Mouse (Mus musculus) hindbrain, postnatal 0 days (tissue): ENCODE measurements at regions not wholly inside any gene's neighbourhood (a gene's known extent, or its start where the extent isn't known, plus 50 kb on each side); places are given as distances from the start of the nearest gene placed in this dataset.

ENCODE experiments used
- ATAC-seq: fragments of 200-750 bp; cut with Nextera tagmentation; 2 replicates; pipeline ENCODE4 v1.8.0; 2017; ENCODE audit warnings: mild to moderate bottlenecking, moderate TSS enrichment, moderate library complexity
- DNase-seq: peaks from one replicate; pipeline ENCODE4 v3.0.0-alpha.2; 2015; ENCODE audit warnings: low spot score
- H3K27ac ChIP-seq: fragments of 300-500 bp; sonication (generic); 2 replicates; pipeline ENCODE4 v1.5.1; 2014; ENCODE audit warnings: mild to moderate bottlenecking
- H3K27me3 ChIP-seq: fragments of 300-500 bp; sonication (generic); 2 replicates; pipeline ENCODE4 v1.6.1; 2014; ENCODE audit warnings: low read length, mixed read lengths; ENCODE audit not compliant: insufficient read depth
- H3K36me3 ChIP-seq: fragments of 300-500 bp; sonication (generic); 2 replicates; pipeline ENCODE4 v1.6.1; 2014; ENCODE audit warnings: low read length, mixed read lengths; ENCODE audit not compliant: insufficient read depth
- H3K4me1 ChIP-seq: fragments of 300-500 bp; sonication (generic); 2 replicates; pipeline ENCODE4 v1.6.1; 2014; ENCODE audit warnings: antibody characterized with exemption, low read length, mixed read lengths; ENCODE audit not compliant: insufficient read depth
- H3K4me2 ChIP-seq: fragments of 300-500 bp; sonication (generic); 2 replicates; pipeline ENCODE4 v1.6.1; 2014; ENCODE audit warnings: low read depth, mild to moderate bottlenecking, low read length, moderate library complexity, mixed read lengths
- H3K4me3 ChIP-seq: fragments of 300-500 bp; sonication (generic); 2 replicates; pipeline ENCODE4 v1.5.1; 2014; ENCODE audit warnings: low read length
- H3K9ac ChIP-seq: fragments of 300-500 bp; sonication (generic); replicated peaks from 2 replicates; pipeline ENCODE4 v1.6.1; 2014; ENCODE audit warnings: mild to moderate bottlenecking, low read length, moderate library complexity, mixed read lengths
- H3K9me3 ChIP-seq: fragments of 300-500 bp; sonication (generic); 2 replicates; pipeline ENCODE4 v1.6.1; 2016; ENCODE audit warnings: low read length, mixed read lengths
- CTCF ChIP-seq: IDR thresholded peaks from 2 replicates; pipeline ENCODE4 v1.5.1; 2016; ENCODE audit warnings: antibody characterized with exemption, control low read depth, low read depth
- WGBS: fragments of 180-500 bp; shearing (Covaris S2); extraction: QIAGEN DNeasy Blood & Tissue Kit; methylation state at CpG from one replicate; pipeline ENCODE4 v1.1.7; 2014; 5-methylcytosine and 5-hydroxymethylcytosine counted together

DNA sequence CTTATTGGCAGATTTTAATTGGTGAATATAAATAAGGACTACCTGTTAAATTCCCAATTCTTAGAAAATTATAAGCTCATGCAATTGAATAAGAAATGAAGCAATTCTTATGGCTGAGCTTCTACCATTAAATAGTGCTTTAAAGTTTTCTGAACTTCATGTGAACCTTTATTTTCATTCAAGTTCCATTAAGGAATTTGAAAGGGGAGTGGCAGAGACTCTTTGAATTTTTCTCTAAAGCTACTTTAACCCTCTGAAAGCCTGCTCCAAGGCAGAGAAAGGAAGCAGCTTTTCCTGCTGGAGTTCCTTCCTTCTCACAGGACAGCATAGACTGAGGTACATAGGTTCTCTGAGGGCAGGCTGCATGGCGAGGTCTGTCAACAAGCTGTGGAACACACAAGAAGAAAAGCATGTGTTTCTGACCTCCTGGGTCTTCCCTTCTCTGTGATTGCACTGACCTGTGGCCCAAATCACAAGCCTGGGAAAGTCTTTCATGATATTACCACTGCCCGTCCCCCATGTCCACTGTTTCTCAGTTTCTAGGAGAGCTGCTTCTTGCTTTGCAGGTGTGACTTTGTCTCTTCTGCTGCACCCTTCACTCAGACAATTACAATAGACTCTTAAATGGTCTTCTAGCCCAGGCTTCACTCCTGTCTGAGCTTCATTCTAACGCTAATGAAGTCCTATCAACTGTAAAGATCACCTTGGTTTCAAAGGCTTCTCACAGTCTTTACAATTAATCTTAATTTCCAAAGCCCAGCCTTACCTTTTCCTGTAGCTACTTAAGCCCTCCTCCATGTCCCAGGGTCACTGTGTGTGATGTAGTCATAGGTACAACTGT is 211.4 kb downstream of the Klf5 start:
- TF ChIP-seq CTCF = no peak

GRCm38 (mm10) chr14:99515474-99515873 is 217.0 kb downstream of the Klf5 start:
- no peak overlapping the region for H3K9ac ChIP-seq
- no peak for ATAC-seq
- H3K36me3 ChIP-seq = no peaks in the 10 kb centered on the region
- no peaks in the 10 kb centered on the region for H3K4me1 ChIP-seq
- H3K9me3 ChIP-seq = no peaks in the 10 kb centered on the region
- TF ChIP-seq CTCF = no peak
- 96% methylated on average over 1 of the region's 1 CpGs for WGBS
- H3K27me3 ChIP-seq = no peaks in the 10 kb centered on the region
- H3K4me3 ChIP-seq = no peak overlapping the region
- no peak for DNase-seq
- H3K27ac ChIP-seq = no peak overlapping the region
- no peak overlapping the region for H3K4me2 ChIP-seq

More for the DNA sequence above, 211.4 kb downstream of the Klf5 start:
- no peak for ATAC-seq
- no peak overlapping the region for H3K4me2 ChIP-seq
- no peak overlapping the region for H3K9ac ChIP-seq
- no peak overlapping the region for H3K4me3 ChIP-seq
- H3K4me1 ChIP-seq = no peaks in the 10 kb centered on the region
- DNase-seq = no peak
- no peaks in the 10 kb centered on the region for H3K36me3 ChIP-seq
- no peaks in the 10 kb centered on the region for H3K27me3 ChIP-seq
- 54% methylated on average over 3 of the region's 3 CpGs for WGBS
- no peak overlapping the region for H3K27ac ChIP-seq
- no peaks in the 10 kb centered on the region for H3K9me3 ChIP-seq

- no peak overlapping the region for H3K9ac ChIP-seq
- no peak for DNase-seq
- H3K27ac ChIP-seq = no peak overlapping the region
- no peak for ATAC-seq
- no peak overlapping the region for H3K4me2 ChIP-seq
- H3K9me3 ChIP-seq = no peaks in the 10 kb centered on the region
- no peaks in the 10 kb centered on the region for H3K4me1 ChIP-seq
- no peak overlapping the region for H3K4me3 ChIP-seq
- 91% methylated on average over 6 of the region's 6 CpGs for WGBS
- H3K27me3 ChIP-seq = no peaks in the 10 kb centered on the region
- no peaks in the 10 kb centered on the region for H3K36me3 ChIP-seq
- no peak for TF ChIP-seq CTCF
Measured at GRCm38 (mm10) chr14:99516703-99517102, 218.2 kb downstream of the Klf5 start.

- peak; percentile 55; the same call in 1 of the 2 replicates for ATAC-seq
- H3K27me3 ChIP-seq = no peaks in the 10 kb centered on the region
- H3K4me1 ChIP-seq = no peaks in the 10 kb centered on the region
- WGBS = 38% methylated on average over 6 of the region's 6 CpGs
- H3K27ac ChIP-seq = no peak overlapping the region
- no peak overlapping the region for H3K4me3 ChIP-seq
- TF ChIP-seq CTCF = no peak
- H3K9ac ChIP-seq = no peak overlapping the region
- H3K9me3 ChIP-seq = no peaks in the 10 kb centered on the region
- H3K36me3 ChIP-seq = no peaks in the 10 kb centered on the region
- peak; percentile 30 for DNase-seq
- no peak overlapping the region for H3K4me2 ChIP-seq
Measured at GRCm38 (mm10) chr14:99520343-99520742, 221.9 kb downstream of the Klf5 start.

GRCm38 (mm10) chr14:99521954-99522523 is 223.5 kb downstream of the Klf5 start:
- Histone ChIP-seq H3K4me2 (peak overlapping the region; percentile 43), H3K27me3 (no peaks in the 10 kb centered on the region), H3K9me3 (no peaks in the 10 kb centered on the region), H3K27ac (no peak overlapping the region), H3K36me3 (no peaks in the 10 kb centered on the region), H3K4me1 (no peaks in the 10 kb centered on the region), H3K9ac (no peak overlapping the region), H3K4me3 (peak overlapping the region; percentile 21)
- WGBS = 64% methylated on average over 13 of the region's 13 CpGs
- ATAC-seq = 0 out of 2 replicates have a peak, but pooled peaks have one; percentile 24
- peak; percentile 28 for DNase-seq
- no peak for TF ChIP-seq CTCF

GRCm38 (mm10) chr14:99535781-99536180 is 237.3 kb downstream of the Klf5 start:
- Histone ChIP-seq H3K9me3 (no peaks in the 10 kb centered on the region), H3K36me3 (no peaks in the 10 kb centered on the region), H3K27me3 (no peaks in the 10 kb centered on the region), H3K4me3 (no peak overlapping the region), H3K4me2 (no peak overlapping the region), H3K4me1 (no peaks in the 10 kb centered on the region), H3K27ac (no peak overlapping the region), H3K9ac (no peak overlapping the region)
- no peak for TF ChIP-seq CTCF
- ATAC-seq (no peak), DNase-seq (no peak)
- WGBS = 87% methylated on average over 6 of the region's 6 CpGs

DNA sequence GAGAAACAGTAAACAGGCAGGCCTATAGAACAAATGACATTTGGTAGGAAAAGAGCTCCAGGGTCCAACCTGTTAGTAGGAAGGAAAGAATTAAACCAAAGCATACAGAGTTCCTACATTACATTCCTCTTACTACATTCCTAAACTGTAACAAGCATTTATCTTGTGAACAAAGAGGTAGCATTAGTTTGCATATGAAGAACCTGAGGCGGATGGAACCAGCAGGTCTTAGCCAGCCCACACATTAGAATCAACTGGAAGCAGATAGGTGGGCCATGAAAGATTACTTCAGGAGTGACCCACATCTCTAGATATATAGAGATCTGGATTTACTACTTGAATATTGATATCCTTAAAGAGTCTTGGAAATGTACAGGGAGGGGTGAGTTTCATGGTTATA is 238.8 kb downstream of the Klf5 start:
- DNase-seq (no peak), ATAC-seq (no peak)
- no peak overlapping the region for H3K27ac ChIP-seq
- no peak overlapping the region for H3K9ac ChIP-seq
- H3K4me1 ChIP-seq = no peaks in the 10 kb centered on the region
- no peak overlapping the region for H3K4me3 ChIP-seq
- TF ChIP-seq CTCF = no peak
- no peak overlapping the region for H3K4me2 ChIP-seq
- no peaks in the 10 kb centered on the region for H3K9me3 ChIP-seq
- no peaks in the 10 kb centered on the region for H3K27me3 ChIP-seq
- H3K36me3 ChIP-seq = no peaks in the 10 kb centered on the region
- WGBS = 76% methylated on average over 1 of the region's 1 CpGs
